Mouse (Mus musculus) kidney, embryonic 16.5 days (tissue): ENCODE measurements at regions not wholly inside any gene's neighbourhood (a gene's known extent, or its start where the extent isn't known, plus 50 kb on each side); places are given as distances from the start of the nearest gene placed in this dataset.

Source experiments
- ATAC-seq: fragments of 200-750 bp; cut with Nextera tagmentation; 2 replicates; pipeline ENCODE4 v1.8.0; 2017; ENCODE audit warnings: moderate TSS enrichment; ENCODE audit not compliant: low FRiP score, low TSS enrichment
- H3K27ac ChIP-seq: fragments of 300-500 bp; sonication (generic); 2 replicates; pipeline ENCODE4 v1.5.1; 2014; ENCODE audit warnings: low read length
- H3K27me3 ChIP-seq: fragments of 300-500 bp; sonication (generic); 2 replicates; pipeline ENCODE4 v1.6.1; 2014; ENCODE audit warnings: low read length, control low read depth, mixed read lengths; ENCODE audit not compliant: insufficient read depth
- H3K36me3 ChIP-seq: fragments of 300-500 bp; sonication (generic); 2 replicates; pipeline ENCODE4 v1.6.1; 2014; ENCODE audit warnings: low read length, control low read depth, mixed read lengths; ENCODE audit not compliant: insufficient read depth
- H3K4me1 ChIP-seq: fragments of 300-500 bp; sonication (generic); 2 replicates; pipeline ENCODE4 v1.6.1; 2014; ENCODE audit warnings: low read length, control low read depth, mixed read lengths; ENCODE audit not compliant: insufficient read depth
- H3K4me2 ChIP-seq: fragments of 300-500 bp; sonication (generic); replicated peaks from 2 replicates; pipeline ENCODE4 v1.6.1; 2014; ENCODE audit warnings: low read depth, low read length
- H3K4me3 ChIP-seq: fragments of 300-500 bp; sonication (generic); 2 replicates; pipeline ENCODE4 v1.5.1; 2014; ENCODE audit warnings: mild to moderate bottlenecking, low read length
- H3K9ac ChIP-seq: fragments of 300-500 bp; sonication (generic); replicated peaks from 2 replicates; pipeline ENCODE4 v1.6.1; 2014; ENCODE audit warnings: low read length
- H3K9me3 ChIP-seq: fragments of 300-500 bp; sonication (generic); 2 replicates; pipeline ENCODE4 v1.6.1; 2016; ENCODE audit warnings: low read length, control low read depth
- WGBS: fragments of 180-500 bp; shearing (Covaris S2); extraction: QIAGEN DNeasy Blood & Tissue Kit; methylation state at CpG from one replicate; pipeline ENCODE4 v1.1.7; 2014; 5-methylcytosine and 5-hydroxymethylcytosine counted together

GRCm38 (mm10) chr8:26706768-26707156 lies 270.4 kb upstream of the Zfp703 start:
- Histone ChIP-seq H3K9me3 (no peaks in the 10 kb centered on the region), H3K4me1 (peaks cover 13% of the 10 kb centered on the region), H3K4me3 (no peak overlapping the region), H3K4me2 (no peak overlapping the region), H3K9ac (no peak overlapping the region), H3K27me3 (no peaks in the 10 kb centered on the region), H3K27ac (no peak overlapping the region), H3K36me3 (no peaks in the 10 kb centered on the region)
- ATAC-seq = no peak
- 88% methylated on average over 7 of the region's 7 CpGs for WGBS

- Histone ChIP-seq H3K4me3 (no peak overlapping the region), H3K4me1 (peaks cover 13% of the 10 kb centered on the region), H3K9me3 (no peaks in the 10 kb centered on the region), H3K9ac (no peak overlapping the region), H3K27ac (no peak overlapping the region), H3K4me2 (no peak overlapping the region), H3K36me3 (no peaks in the 10 kb centered on the region), H3K27me3 (no peaks in the 10 kb centered on the region)
- no peak for ATAC-seq
- WGBS = 71% methylated on average over 8 of the region's 8 CpGs
Measured at GRCm38 (mm10) chr8:26713836-26714235, 263.3 kb upstream of the Zfp703 start.

- Histone ChIP-seq H3K4me1 (peaks cover 10% of the 10 kb centered on the region), H3K4me2 (no peak overlapping the region), H3K9me3 (no peaks in the 10 kb centered on the region), H3K36me3 (no peaks in the 10 kb centered on the region), H3K27ac (no peak overlapping the region), H3K27me3 (no peaks in the 10 kb centered on the region), H3K9ac (no peak overlapping the region), H3K4me3 (no peak overlapping the region)
- no peak for ATAC-seq
- WGBS = 91% methylated on average over 3 of the region's 3 CpGs
Measured at GRCm38 (mm10) chr8:26714714-26715113, 262.4 kb upstream of the Zfp703 start.

GRCm38 (mm10) chr8:26718409-26719355 lies 258.4 kb upstream of the Zfp703 start:
- Histone ChIP-seq H3K27me3 (no peaks in the 10 kb centered on the region; the same call in 1 of the 2 replicates), H3K4me3 (no peak overlapping the region), H3K4me2 (no peak overlapping the region), H3K4me1 (no peaks in the 10 kb centered on the region), H3K36me3 (no peaks in the 10 kb centered on the region), H3K9ac (no peak overlapping the region), H3K9me3 (no peaks in the 10 kb centered on the region), H3K27ac (no peak overlapping the region)
- peak; percentile 89 for ATAC-seq
- WGBS = 32% methylated on average over 11 of the region's 11 CpGs

- WGBS = 48% methylated on average over 3 of the region's 3 CpGs
- no peak overlapping the region for H3K4me2 ChIP-seq
- H3K9me3 ChIP-seq = no peaks in the 10 kb centered on the region
- H3K36me3 ChIP-seq = no peaks in the 10 kb centered on the region
- H3K4me1 ChIP-seq = no peaks in the 10 kb centered on the region
- ATAC-seq = no peak
- no peak overlapping the region for H3K27ac ChIP-seq
- no peaks in the 10 kb centered on the region; the same call in 1 of the 2 replicates for H3K27me3 ChIP-seq
- no peak overlapping the region for H3K4me3 ChIP-seq
- H3K9ac ChIP-seq = no peak overlapping the region
Measured at GRCm38 (mm10) chr8:26722766-26723165, 254.4 kb upstream of the Zfp703 start.

GRCm38 (mm10) chr8:26724628-26725027 lies 252.5 kb upstream of the Zfp703 start:
- Histone ChIP-seq H3K4me1 (no peaks in the 10 kb centered on the region), H3K36me3 (no peaks in the 10 kb centered on the region), H3K4me3 (no peak overlapping the region), H3K27me3 (no peaks in the 10 kb centered on the region; the same call in 1 of the 2 replicates), H3K9me3 (no peaks in the 10 kb centered on the region), H3K27ac (no peak overlapping the region), H3K9ac (no peak overlapping the region), H3K4me2 (no peak overlapping the region)
- WGBS = 51% methylated on average over 5 of the region's 5 CpGs
- no peak for ATAC-seq

GRCm38 (mm10) chr8:26725521-26725920 lies 251.6 kb upstream of the Zfp703 start:
- ATAC-seq = no peak
- Histone ChIP-seq H3K9ac (no peak overlapping the region), H3K36me3 (no peaks in the 10 kb centered on the region), H3K4me1 (no peaks in the 10 kb centered on the region), H3K9me3 (no peaks in the 10 kb centered on the region), H3K4me2 (no peak overlapping the region), H3K4me3 (no peak overlapping the region), H3K27ac (no peak overlapping the region), H3K27me3 (no peaks in the 10 kb centered on the region; the same call in 1 of the 2 replicates)
- 61% methylated on average over 7 of the region's 7 CpGs for WGBS

- no peaks in the 10 kb centered on the region for H3K9me3 ChIP-seq
- H3K27ac ChIP-seq = no peak overlapping the region
- ATAC-seq = no peak
- H3K4me3 ChIP-seq = no peak overlapping the region
- no peaks in the 10 kb centered on the region for H3K36me3 ChIP-seq
- no peak overlapping the region for H3K4me2 ChIP-seq
- no peaks in the 10 kb centered on the region for H3K27me3 ChIP-seq
- no peaks in the 10 kb centered on the region for H3K4me1 ChIP-seq
- no peak overlapping the region for H3K9ac ChIP-seq
- WGBS = 87% methylated on average over 5 of the region's 5 CpGs
Measured at GRCm38 (mm10) chr8:26729351-26729750, 247.8 kb upstream of the Zfp703 start.

GRCm38 (mm10) chr8:26731111-26731510 lies 246.0 kb upstream of the Zfp703 start:
- Histone ChIP-seq H3K9ac (no peak overlapping the region), H3K27ac (no peak overlapping the region), H3K4me2 (no peak overlapping the region), H3K4me3 (no peak overlapping the region), H3K4me1 (no peaks in the 10 kb centered on the region), H3K36me3 (no peaks in the 10 kb centered on the region), H3K9me3 (no peaks in the 10 kb centered on the region), H3K27me3 (no peaks in the 10 kb centered on the region)
- ATAC-seq = no peak
- 91% methylated on average over 2 of the region's 2 CpGs for WGBS

- Histone ChIP-seq H3K4me1 (peaks cover 20% of the 10 kb centered on the region), H3K4me3 (no peak overlapping the region), H3K4me2 (no peak overlapping the region), H3K9me3 (no peaks in the 10 kb centered on the region), H3K27me3 (peaks cover 21% of the 10 kb centered on the region), H3K27ac (no peak overlapping the region), H3K36me3 (no peaks in the 10 kb centered on the region), H3K9ac (no peak overlapping the region)
- ATAC-seq = no peak
- 88% methylated on average over 3 of the region's 3 CpGs for WGBS
Measured at GRCm38 (mm10) chr8:26744424-26744823, 232.7 kb upstream of the Zfp703 start.
